Mouse (Mus musculus): ENCODE measurements at regions not wholly inside any gene's neighbourhood (a gene's known extent, or its start where the extent isn't known, plus 50 kb on each side); places are given as distances from the start of the nearest gene placed in this dataset.

- TF ChIP-seq CTCF (IDR thresholded peaks at IDR 0.05; ENCODE audit: low read depth, low read length) (no peak), EP300 (IDR thresholded peaks at IDR 0.05; ENCODE audit: insufficient read depth, low read depth, low read length) (no peak)
Measured at GRCm38 (mm10) chr2:15144781-15145180, 89.9 kb upstream of the Nsun6 start.

Measured in ES-Bruce4 (cell line).